Mouse (Mus musculus) midbrain, embryonic 16.5 days (tissue): Measurements from ENCODE around the gene Krt18. TPM values are rescaled to one million over a fixed set of nuclear protein-coding genes. Genes with fewer than 3 reads are reported as not detected.

ENCODE experiments used
- ATAC-seq: fragments of 200-750 bp; cut with Nextera tagmentation; 2 replicates; pipeline ENCODE4 v1.8.0; 2017; ENCODE audit warnings: moderate TSS enrichment
- H3K27ac ChIP-seq: fragments of 300-500 bp; sonication (generic); 2 replicates; pipeline ENCODE4 v1.5.1; 2014; ENCODE audit warnings: mild to moderate bottlenecking, low read length, mixed read lengths
- H3K27me3 ChIP-seq: fragments of 300-500 bp; sonication (generic); 2 replicates; pipeline ENCODE4 v1.6.1; 2014; ENCODE audit warnings: low read depth, low read length, mixed read lengths; ENCODE audit not compliant: control insufficient read depth, insufficient read depth
- H3K36me3 ChIP-seq: fragments of 300-500 bp; sonication (generic); 2 replicates; pipeline ENCODE4 v1.6.1; 2014; ENCODE audit warnings: mild to moderate bottlenecking, low read length, moderate library complexity, mixed read lengths; ENCODE audit not compliant: control insufficient read depth, insufficient read depth
- H3K4me1 ChIP-seq: fragments of 300-500 bp; sonication (generic); 2 replicates; pipeline ENCODE4 v1.6.1; 2014; ENCODE audit warnings: mild to moderate bottlenecking, low read length, mixed read lengths; ENCODE audit not compliant: control insufficient read depth, insufficient read depth
- H3K4me2 ChIP-seq: fragments of 300-500 bp; sonication (generic); 2 replicates; pipeline ENCODE4 v1.6.1; 2014; ENCODE audit warnings: mild to moderate bottlenecking, low read length, mixed read lengths
- H3K4me3 ChIP-seq: fragments of 300-500 bp; sonication (generic); 2 replicates; pipeline ENCODE4 v1.5.1; 2014; ENCODE audit warnings: low read depth, mild to moderate bottlenecking, low read length, moderate library complexity, mixed read lengths
- H3K9ac ChIP-seq: fragments of 300-500 bp; sonication (generic); 2 replicates; pipeline ENCODE4 v1.6.1; 2014; ENCODE audit warnings: low read depth, low read length, mixed read lengths
- H3K9me3 ChIP-seq: fragments of 300-500 bp; sonication (generic); replicated peaks from 2 replicates; pipeline ENCODE4 v1.6.1; 2014; ENCODE audit warnings: mild to moderate bottlenecking, low read length, mixed read lengths; ENCODE audit not compliant: control insufficient read depth, poor library complexity, severe bottlenecking
- WGBS: fragments of 180-500 bp; shearing (Covaris S2); extraction: QIAGEN DNeasy Blood & Tissue Kit; methylation state at CpG from one replicate; pipeline ENCODE4 v1.1.7; 2014; 5-methylcytosine and 5-hydroxymethylcytosine counted together
- polyA plus RNA-seq: library from polyadenylated mRNA; unstranded; fragments of >200 nt; fragmentation: Nextera tagmentation; extraction: Ambion mirVana; gene quantifications from 2 replicates; pipeline ENCODE4 v1.2.1, GENCODE M21; 2015

Krt18 gene
- 3.8 and 5.1 TPM in 2 replicates for polyA plus RNA-seq

DNA sequence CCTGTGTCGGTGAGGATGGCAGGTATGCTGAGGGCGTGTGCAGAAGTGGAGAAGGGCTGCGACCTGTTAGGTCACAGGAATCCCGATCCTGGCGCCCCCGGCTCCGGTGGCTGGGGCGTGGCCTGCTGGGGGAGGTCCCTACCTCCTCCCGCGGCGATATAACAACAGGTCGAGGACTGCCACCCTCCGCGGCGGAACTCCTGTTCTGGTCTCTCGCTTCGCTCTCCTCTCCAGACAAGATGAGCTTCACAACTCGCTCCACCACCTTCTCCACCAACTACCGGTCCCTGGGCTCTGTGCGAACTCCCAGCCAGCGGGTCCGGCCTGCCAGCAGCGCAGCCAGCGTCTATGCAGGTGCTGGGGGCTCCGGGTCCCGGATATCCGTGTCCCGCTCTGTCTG, at the start of gene Krt18:
TSS of gene Krt18 (plus strand) at position 141 of the 400 bp plus-strand sequence.
- peaks cover 23% of the 10 kb centered on the region for H3K27me3 ChIP-seq
- no peaks in the 10 kb centered on the region for H3K36me3 ChIP-seq
- WGBS, result 2% methylated on average over 28 of the region's 28 CpGs
- H3K27ac ChIP-seq, result no peak within 1 kb of the TSS
- H3K4me3 ChIP-seq, result peak within 1 kb of the TSS; percentile 6; the same call in 1 of the 2 replicates
- peak within 1 kb of the TSS; percentile 43 for H3K4me2 ChIP-seq
- ATAC-seq, result no peak
- no peaks in the 10 kb centered on the region for H3K9me3 ChIP-seq
- no peaks in the 10 kb centered on the region for H3K4me1 ChIP-seq
- no peak within 1 kb of the TSS; the same call in 1 of the 2 replicates for H3K9ac ChIP-seq

DNA sequence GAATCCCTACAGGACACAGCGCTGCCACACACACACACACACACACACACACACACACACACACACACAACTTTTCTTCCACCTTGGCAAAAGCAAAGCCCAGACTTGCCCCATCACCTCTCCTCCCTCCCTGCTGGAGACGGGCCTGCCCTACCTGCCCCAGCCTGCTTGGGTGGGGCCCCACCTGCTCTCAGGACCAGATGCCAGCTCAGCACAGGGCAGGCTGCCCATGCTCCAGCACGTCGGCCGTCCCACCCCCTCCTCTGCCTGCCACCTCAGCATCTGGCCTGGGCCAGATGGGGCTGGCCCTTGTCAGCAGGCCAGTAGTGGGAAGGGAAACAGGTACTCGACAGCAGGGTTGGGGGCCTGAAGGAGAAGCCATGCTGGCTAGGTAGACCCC, 47.1 kb upstream of the Krt18 start:
- Histone ChIP-seq H3K4me1 (peaks cover 5% of the 10 kb centered on the region), H3K4me3 (no peak overlapping the region), H3K9me3 (no peaks in the 10 kb centered on the region), H3K36me3 (no peaks in the 10 kb centered on the region), H3K27me3 (no peaks in the 10 kb centered on the region), H3K27ac (no peak overlapping the region), H3K9ac (no peak overlapping the region), H3K4me2 (no peak overlapping the region)
- no peak for ATAC-seq
- WGBS, result 81% methylated on average over 6 of the region's 6 CpGs

DNA sequence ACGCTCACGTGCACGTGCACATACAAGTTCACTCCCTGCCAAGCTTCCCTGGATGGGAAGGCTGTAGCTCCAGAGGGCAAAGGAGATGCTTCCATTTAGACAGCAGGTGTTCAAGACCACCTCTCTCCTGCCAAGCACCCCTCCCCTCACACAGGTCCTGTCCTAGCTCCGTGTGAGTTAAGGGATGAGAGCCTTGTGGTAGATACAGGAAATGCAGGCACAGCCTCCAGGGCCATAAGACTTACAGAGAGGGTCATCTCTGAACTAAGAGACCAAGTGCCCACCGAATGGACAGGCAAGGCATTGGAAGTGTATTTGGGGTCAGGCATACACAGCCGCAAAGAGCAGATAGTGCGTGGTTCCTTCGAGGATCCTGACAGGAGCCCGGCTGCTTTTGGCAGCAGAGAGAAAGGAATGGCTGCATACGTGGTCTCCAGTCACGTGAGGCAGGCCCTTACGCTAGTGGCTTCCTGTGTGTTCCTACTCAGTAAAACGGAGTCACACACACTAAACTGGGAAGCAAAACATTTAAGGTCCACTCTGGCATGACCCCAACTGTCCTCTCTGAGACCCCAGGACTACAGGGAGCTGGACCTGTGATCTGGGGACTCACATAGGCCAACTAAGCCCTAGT, 44.5 kb upstream of the Krt18 start:
- H3K4me1 ChIP-seq, result no peaks in the 10 kb centered on the region; the same call in 1 of the 2 replicates
- no peaks in the 10 kb centered on the region for H3K27me3 ChIP-seq
- no peaks in the 10 kb centered on the region for H3K36me3 ChIP-seq
- peak overlapping the region; percentile 53 for H3K4me2 ChIP-seq
- H3K9me3 ChIP-seq, result no peaks in the 10 kb centered on the region
- 85% methylated on average over 13 of the region's 13 CpGs for WGBS
- peak overlapping the region; percentile 42; the same call in 1 of the 2 replicates for H3K9ac ChIP-seq
- ATAC-seq, result no peak
- no peak overlapping the region; the same call in 1 of the 2 replicates for H3K4me3 ChIP-seq
- H3K27ac ChIP-seq, result peak overlapping the region; percentile 78

DNA sequence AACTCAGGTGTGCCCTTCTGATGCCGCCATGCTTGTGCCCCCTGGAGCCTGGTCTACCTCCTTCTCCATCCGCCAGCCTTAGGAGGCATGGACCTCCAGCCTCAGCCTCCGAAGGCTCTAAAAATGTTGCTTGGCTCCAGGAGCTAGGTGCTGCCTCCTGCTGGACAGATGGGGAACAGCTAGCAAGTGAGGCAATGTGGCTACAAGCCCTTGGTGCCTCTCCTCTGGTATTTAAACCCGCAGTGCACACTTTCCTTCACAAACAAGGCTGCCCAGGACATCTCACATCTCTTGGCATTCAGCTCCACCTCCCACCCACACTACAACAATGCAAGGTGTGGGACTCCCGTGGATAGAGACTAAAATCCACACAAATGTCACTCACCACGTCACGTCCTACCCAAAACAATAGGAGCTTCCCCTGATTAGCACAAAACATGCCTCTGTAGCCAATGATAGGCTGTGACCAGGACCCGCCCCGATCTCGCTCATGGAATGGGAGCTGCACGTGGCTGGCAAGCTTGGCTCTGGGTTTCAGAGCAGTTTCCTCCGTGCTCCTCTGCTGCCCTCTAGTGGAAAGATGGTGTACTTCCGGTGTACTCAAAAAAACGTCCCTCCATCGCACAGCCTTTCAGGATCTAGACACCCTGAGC, 43.9 kb upstream of the Krt18 start:
- H3K36me3 ChIP-seq, result no peaks in the 10 kb centered on the region
- H3K9ac ChIP-seq, result peak overlapping the region; percentile 42; the same call in 1 of the 2 replicates
- WGBS, result 2% methylated on average over 15 of the region's 15 CpGs
- peak overlapping the region; percentile 29 for H3K4me3 ChIP-seq
- H3K4me1 ChIP-seq, result no peaks in the 10 kb centered on the region; the same call in 1 of the 2 replicates
- H3K4me2 ChIP-seq, result peak overlapping the region; percentile 53
- no peaks in the 10 kb centered on the region for H3K27me3 ChIP-seq
- no peaks in the 10 kb centered on the region for H3K9me3 ChIP-seq
- peak; percentile 97 for ATAC-seq
- peak overlapping the region; percentile 78 for H3K27ac ChIP-seq

DNA sequence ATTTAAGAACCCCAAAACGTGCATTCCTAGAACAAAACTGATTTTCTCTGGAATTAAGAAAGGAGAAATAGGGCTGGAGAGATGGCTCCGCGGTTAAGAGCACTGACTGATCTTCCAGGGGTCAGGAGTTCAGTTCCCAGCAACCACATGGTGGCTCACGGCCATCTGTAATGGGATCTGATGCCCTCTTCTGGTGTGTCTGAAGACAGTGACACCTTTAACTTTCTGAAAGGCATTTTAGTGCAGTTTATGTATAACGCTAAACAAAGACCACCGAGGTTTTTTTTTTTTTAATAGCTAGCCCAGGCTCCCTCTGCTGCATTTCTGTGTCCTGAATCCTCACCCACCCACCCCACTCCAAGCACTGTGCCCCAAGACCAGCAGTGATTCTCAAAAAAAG, 43.2 kb upstream of the Krt18 start:
- no peak overlapping the region; the same call in 1 of the 2 replicates for H3K4me2 ChIP-seq
- ATAC-seq, result no peak

DNA sequence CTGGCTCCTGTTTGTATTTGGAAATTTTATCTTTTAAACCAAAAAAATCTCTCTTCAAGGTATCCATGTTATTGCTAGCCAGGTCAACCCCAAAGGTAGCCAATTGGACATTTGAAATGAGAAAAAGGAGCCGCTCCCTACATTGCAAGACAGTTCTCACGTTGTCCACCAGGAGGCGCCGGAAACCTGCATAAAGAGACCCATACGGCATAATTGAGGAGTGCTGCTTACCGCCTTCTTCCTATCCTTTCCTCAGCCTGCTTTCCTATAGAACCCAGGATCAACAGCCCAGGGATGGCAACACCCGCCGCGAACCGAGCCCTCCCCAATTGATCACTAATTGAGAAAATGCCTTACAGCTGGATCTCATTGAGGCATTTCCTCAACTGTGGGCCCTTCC, 39.9 kb upstream of the Krt18 start:
- 0% methylated on average over 10 of the region's 10 CpGs for WGBS
- Histone ChIP-seq H3K27ac (no peak overlapping the region), H3K36me3 (no peaks in the 10 kb centered on the region), H3K4me3 (no peak overlapping the region), H3K27me3 (peaks cover 6% of the 10 kb centered on the region; the same call in 1 of the 2 replicates), H3K9ac (no peak overlapping the region), H3K9me3 (no peaks in the 10 kb centered on the region), H3K4me1 (no peaks in the 10 kb centered on the region; the same call in 1 of the 2 replicates), H3K4me2 (no peak overlapping the region)
- no peak for ATAC-seq

More for the DNA sequence above, 43.2 kb upstream of the Krt18 start:
- Histone ChIP-seq H3K27me3 (no peaks in the 10 kb centered on the region), H3K9ac (0 out of 2 replicates have a peak overlapping the region, but pooled peaks have one; percentile 2), H3K9me3 (no peaks in the 10 kb centered on the region), H3K4me1 (no peaks in the 10 kb centered on the region; the same call in 1 of the 2 replicates), H3K27ac (no peak overlapping the region; the same call in 1 of the 2 replicates), H3K4me3 (no peak overlapping the region), H3K36me3 (no peaks in the 10 kb centered on the region)
- WGBS, result 20% methylated on average over 6 of the region's 6 CpGs

DNA sequence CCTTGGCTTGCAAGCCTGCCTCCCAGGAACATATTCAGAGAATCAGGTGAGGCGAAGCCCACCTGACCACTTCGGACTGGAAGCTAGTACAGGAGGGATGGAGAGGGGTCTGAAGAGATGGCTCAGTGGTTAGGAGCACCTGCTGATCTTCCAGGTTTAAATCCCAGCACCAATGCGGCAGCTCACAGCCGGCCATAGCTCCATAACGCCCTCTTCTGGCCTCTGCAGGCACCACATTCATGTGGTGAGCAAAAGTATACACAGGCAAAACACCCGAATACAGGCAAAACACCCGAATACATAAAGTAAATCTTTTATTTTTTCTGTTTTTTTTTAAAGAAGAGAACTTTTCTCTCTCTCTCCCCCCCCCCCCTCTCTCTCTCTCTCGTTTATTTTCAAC, 39.3 kb upstream of the Krt18 start:
- Histone ChIP-seq H3K9ac (no peak overlapping the region), H3K36me3 (no peaks in the 10 kb centered on the region), H3K9me3 (no peaks in the 10 kb centered on the region), H3K4me3 (no peak overlapping the region), H3K4me2 (no peak overlapping the region), H3K27ac (no peak overlapping the region), H3K27me3 (peaks cover 6% of the 10 kb centered on the region; the same call in 1 of the 2 replicates), H3K4me1 (no peaks in the 10 kb centered on the region; the same call in 1 of the 2 replicates)
- ATAC-seq, result no peak
- 70% methylated on average over 8 of the region's 8 CpGs for whole genome bisulfite sequencing

DNA sequence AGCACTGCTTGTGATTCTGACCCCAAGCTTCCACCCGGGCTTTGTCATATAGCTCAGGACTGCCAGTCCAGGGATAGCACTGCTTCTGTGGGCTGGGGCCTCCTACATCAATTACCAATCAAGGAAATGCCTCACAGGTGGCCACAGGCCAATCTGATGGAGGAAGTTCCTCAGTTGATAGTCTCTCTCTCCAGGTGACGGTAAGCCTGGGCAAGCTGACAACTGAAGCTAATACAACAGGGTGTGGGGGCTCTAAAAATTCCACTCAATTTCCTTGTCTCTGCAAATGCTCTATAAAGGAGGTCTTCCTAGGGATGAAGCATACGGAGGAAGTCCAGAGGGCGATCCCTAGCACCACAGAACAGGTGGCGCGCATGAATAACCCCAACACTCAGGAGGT, 37.0 kb upstream of the Krt18 start:
- 89% methylated on average over 6 of the region's 6 CpGs for WGBS
- ATAC-seq, result no peak
- Histone ChIP-seq H3K27me3 (peaks cover 6% of the 10 kb centered on the region; the same call in 1 of the 2 replicates), H3K9me3 (no peaks in the 10 kb centered on the region), H3K4me1 (no peaks in the 10 kb centered on the region), H3K36me3 (no peaks in the 10 kb centered on the region), H3K27ac (no peak overlapping the region), H3K9ac (no peak overlapping the region), H3K4me2 (no peak overlapping the region), H3K4me3 (no peak overlapping the region)

DNA sequence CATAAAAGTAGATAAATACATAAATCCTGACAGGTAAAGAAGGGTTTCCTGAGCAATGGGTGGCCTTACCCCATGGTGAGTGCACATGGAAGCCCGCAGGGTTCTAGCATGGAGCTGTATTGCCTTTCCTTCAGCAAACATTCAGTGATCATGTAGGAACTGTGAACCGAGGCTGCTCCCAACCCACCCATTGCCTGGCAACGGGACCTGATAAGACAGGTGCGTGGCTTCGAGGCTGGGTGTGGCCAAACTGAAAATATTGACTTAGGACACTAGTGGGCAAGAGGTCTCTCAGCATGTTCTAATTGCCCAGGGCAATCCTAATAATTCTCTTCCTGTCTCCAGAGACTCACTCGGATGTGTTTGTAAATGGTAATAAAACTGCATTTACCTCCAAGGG, 33.6 kb upstream of the Krt18 start:
- Histone ChIP-seq H3K9ac (no peak overlapping the region), H3K4me1 (no peaks in the 10 kb centered on the region), H3K27me3 (peaks cover 6% of the 10 kb centered on the region), H3K36me3 (no peaks in the 10 kb centered on the region), H3K4me2 (no peak overlapping the region), H3K9me3 (no peaks in the 10 kb centered on the region), H3K4me3 (no peak overlapping the region), H3K27ac (no peak overlapping the region)
- 91% methylated on average over 6 of the region's 6 CpGs for WGBS
- no peak for ATAC-seq
